Mouse (Mus musculus): ENCODE data around the gene Upb1. TPM values are rescaled to one million over a fixed set of nuclear protein-coding genes. Genes with fewer than 3 reads are reported as not detected.
"Not testable (repeated sequence)": the region's sequence is repeated elsewhere in the genome, so short reads cannot be mapped to it uniquely, and the experiment has no call there.

The Upb1 gene
- total and polyA plus RNA-seq, 2 experiments from 2014 or later, result 0.26 to 1.4 TPM

GRCm38 (mm10) chr10:75407741-75408140 lies 6.8 kb downstream of the Upb1 start:
- no peak for TF ChIP-seq CTCF (IDR thresholded peaks at IDR 0.05; ENCODE audit: low read depth)
- Histone ChIP-seq H3K27me3 (ENCODE audit: insufficient read depth, low read length) (no peaks in the 10 kb centered on the region), H3K4me2 (ENCODE audit: low read depth, low read length) (no peak overlapping the region), H3K27ac (no peak overlapping the region), H3K9me3 (ENCODE audit: low read length) (no peaks in the 10 kb centered on the region), H3K36me3 (ENCODE audit: insufficient read depth, low read length) (no peaks in the 10 kb centered on the region), H3K4me1 (ENCODE audit: insufficient read depth, low read length) (no peaks in the 10 kb centered on the region), H3K4me3 (ENCODE audit: low read length) (no peak overlapping the region), H3K9ac (replicated peaks; ENCODE audit: low read length) (no peak overlapping the region)
- no peak for ATAC-seq
- DNase-seq (ENCODE audit: low spot score), result no peak
- 76% methylated on average over 4 of the region's 4 CpGs for WGBS

GRCm38 (mm10) chr10:75411343-75412113 lies 10.6 kb downstream of the Upb1 start:
- H3K27ac ChIP-seq; H3K36me3 ChIP-seq (ENCODE audit: insufficient read depth, low read length); H3K4me3 ChIP-seq (ENCODE audit: low read length); H3K4me1 ChIP-seq (ENCODE audit: insufficient read depth, low read length); H3K9me3 ChIP-seq (ENCODE audit: low read length); H3K4me2 ChIP-seq (ENCODE audit: low read depth, low read length); H3K27me3 ChIP-seq (ENCODE audit: insufficient read depth, low read length); H3K9ac ChIP-seq (replicated peaks; ENCODE audit: low read length); ATAC-seq; DNase-seq (ENCODE audit: low spot score): not testable (repeated sequence)
- 45% methylated on average over 8 of the region's 10 CpGs for WGBS

GRCm38 (mm10) chr10:75412114-75413103 lies 11.5 kb downstream of the Upb1 start:
- DNase-seq (ENCODE audit: low spot score) (no peak), ATAC-seq (no peak)
- H3K9ac ChIP-seq (replicated peaks; ENCODE audit: low read length), result no peak overlapping the region
- H3K27me3 ChIP-seq (ENCODE audit: insufficient read depth, low read length), result no peaks in the 10 kb centered on the region
- no peak for TF ChIP-seq CTCF (IDR thresholded peaks at IDR 0.05; ENCODE audit: low read depth)
- H3K36me3 ChIP-seq (ENCODE audit: insufficient read depth, low read length), result no peaks in the 10 kb centered on the region
- H3K9me3 ChIP-seq (ENCODE audit: low read length), result no peaks in the 10 kb centered on the region
- H3K27ac ChIP-seq, result no peak overlapping the region
- no peaks in the 10 kb centered on the region for H3K4me1 ChIP-seq (ENCODE audit: insufficient read depth, low read length)
- WGBS, result 48% methylated on average over 27 of the region's 27 CpGs
- peak overlapping the region; percentile 30 for H3K4me2 ChIP-seq (ENCODE audit: low read depth, low read length)
- H3K4me3 ChIP-seq (ENCODE audit: low read length), result no peak overlapping the region

GRCm38 (mm10) chr10:75414925-75415324 lies 14.0 kb downstream of the Upb1 start:
- Histone ChIP-seq H3K9me3 (ENCODE audit: low read length) (no peaks in the 10 kb centered on the region), H3K27me3 (ENCODE audit: insufficient read depth, low read length) (no peaks in the 10 kb centered on the region), H3K27ac (no peak overlapping the region), H3K4me2 (ENCODE audit: low read depth, low read length) (no peak overlapping the region), H3K36me3 (ENCODE audit: insufficient read depth, low read length) (no peaks in the 10 kb centered on the region), H3K4me3 (ENCODE audit: low read length) (no peak overlapping the region), H3K4me1 (ENCODE audit: insufficient read depth, low read length) (no peaks in the 10 kb centered on the region), H3K9ac (replicated peaks; ENCODE audit: low read length) (no peak overlapping the region)
- ATAC-seq (no peak), DNase-seq (ENCODE audit: low spot score) (no peak)
- 85% methylated on average over 7 of the region's 7 CpGs for WGBS
- no peak for TF ChIP-seq CTCF (IDR thresholded peaks at IDR 0.05; ENCODE audit: low read depth)

- WGBS, result 95% methylated on average over 8 of the region's 8 CpGs
- Histone ChIP-seq H3K4me1 (ENCODE audit: insufficient read depth, low read length) (no peaks in the 10 kb centered on the region), H3K9me3 (ENCODE audit: low read length) (no peaks in the 10 kb centered on the region), H3K27ac (no peak overlapping the region), H3K36me3 (ENCODE audit: insufficient read depth, low read length) (no peaks in the 10 kb centered on the region), H3K27me3 (ENCODE audit: insufficient read depth, low read length) (no peaks in the 10 kb centered on the region), H3K4me3 (ENCODE audit: low read length) (no peak overlapping the region), H3K9ac (replicated peaks; ENCODE audit: low read length) (no peak overlapping the region), H3K4me2 (ENCODE audit: low read depth, low read length) (no peak overlapping the region)
- 0 out of 2 replicates have a peak, but pooled peaks have one; percentile 6 for TF ChIP-seq CTCF (IDR thresholded peaks at IDR 0.05; ENCODE audit: low read depth)
- ATAC-seq, result no peak
- no peak for DNase-seq (ENCODE audit: low spot score)
These were observed 16.6 kb downstream of the Upb1 start for GRCm38 (mm10) chr10:75417363-75418042.

- Histone ChIP-seq H3K4me1 (ENCODE audit: insufficient read depth, low read length) (no peaks in the 10 kb centered on the region), H3K27ac (no peak overlapping the region), H3K36me3 (ENCODE audit: insufficient read depth, low read length) (no peaks in the 10 kb centered on the region), H3K9ac (replicated peaks; ENCODE audit: low read length) (no peak overlapping the region), H3K4me3 (ENCODE audit: low read length) (no peak overlapping the region), H3K9me3 (ENCODE audit: low read length) (no peaks in the 10 kb centered on the region), H3K4me2 (ENCODE audit: low read depth, low read length) (no peak overlapping the region), H3K27me3 (ENCODE audit: insufficient read depth, low read length) (no peaks in the 10 kb centered on the region)
- 71% methylated on average over 4 of the region's 4 CpGs for WGBS
- no peak for DNase-seq (ENCODE audit: low spot score)
- no peak for TF ChIP-seq CTCF (IDR thresholded peaks at IDR 0.05; ENCODE audit: low read depth)
- no peak for ATAC-seq
These were observed 17.8 kb downstream of the Upb1 start for GRCm38 (mm10) chr10:75418747-75419146.

Data from hindbrain, postnatal 0 days (tissue).